Mouse (Mus musculus) frontal cortex, postnatal 25 days (tissue): ENCODE data around the gene Smc3.

ENCODE experiments used
- DNase-seq, 2 experiments: peaks; one replicate each; pipeline ENCODE4 v3.0.0; 2022; ENCODE audit warnings: low spot score in 2 of 2

The Smc3 gene

DNA sequence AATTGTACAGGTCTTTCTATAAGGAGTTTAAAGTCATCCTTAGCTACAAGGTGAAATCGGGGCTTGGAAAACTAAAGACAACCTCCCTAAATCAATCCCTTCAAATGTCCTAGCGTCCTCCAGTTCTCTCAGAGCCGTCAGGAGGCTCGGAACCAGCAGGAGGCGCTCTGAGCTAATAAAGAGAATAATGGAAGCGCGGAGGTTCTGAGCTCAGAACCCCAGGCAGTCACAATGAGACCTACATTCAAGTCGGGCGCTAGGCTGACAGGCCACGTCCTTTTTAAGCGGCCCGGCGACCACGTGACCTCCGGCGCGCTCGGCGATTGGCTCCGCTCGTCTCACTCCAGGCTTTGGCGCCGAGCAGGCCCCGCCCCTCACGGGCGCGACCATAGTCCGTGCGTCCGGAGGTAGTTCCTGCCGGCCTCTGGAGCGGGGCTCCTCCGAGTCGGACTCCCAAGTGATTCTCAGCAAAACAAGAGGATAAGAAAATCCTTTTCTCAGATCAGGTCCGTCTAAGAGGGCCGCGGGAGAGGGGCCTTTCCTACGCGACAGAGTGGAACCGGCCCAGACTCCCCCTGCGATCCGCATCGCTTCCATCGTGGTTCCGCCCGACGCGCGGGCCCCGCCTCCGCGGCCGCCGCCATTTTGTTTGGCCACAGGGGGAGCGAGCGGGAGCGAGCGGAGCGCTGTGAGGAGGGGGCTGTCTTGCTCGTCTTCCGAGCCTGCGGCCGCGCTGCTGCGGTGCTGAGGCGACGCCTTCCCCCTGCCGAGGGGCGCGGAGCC, at the start of gene Smc3:
Gene Smc3 (plus strand): TSS at position 642 of the 783 bp plus-strand sequence.
- DNase-seq, result peak; percentile 99 to 100

DNA sequence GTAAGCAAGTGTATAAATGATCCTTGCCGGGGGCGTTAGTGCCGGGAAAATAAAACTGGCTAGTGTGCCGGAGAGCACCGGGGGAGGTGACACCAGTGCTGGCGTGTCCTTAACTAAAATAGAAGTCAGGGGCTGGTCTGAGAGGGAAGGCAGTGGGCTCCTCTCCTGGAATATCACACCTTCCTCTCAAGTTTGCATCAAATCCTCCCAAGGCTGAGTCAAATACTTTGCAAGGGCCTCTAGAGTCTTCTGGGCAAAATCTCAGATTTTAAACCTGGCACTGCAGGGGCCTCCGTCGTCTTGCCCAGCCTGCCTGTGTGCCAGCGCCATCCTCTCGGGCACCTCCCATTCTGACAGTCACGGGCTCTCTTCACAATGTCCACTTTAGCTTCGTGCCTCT, 49.2 kb upstream of the Smc3 start:
- no peak for DNase-seq

DNA sequence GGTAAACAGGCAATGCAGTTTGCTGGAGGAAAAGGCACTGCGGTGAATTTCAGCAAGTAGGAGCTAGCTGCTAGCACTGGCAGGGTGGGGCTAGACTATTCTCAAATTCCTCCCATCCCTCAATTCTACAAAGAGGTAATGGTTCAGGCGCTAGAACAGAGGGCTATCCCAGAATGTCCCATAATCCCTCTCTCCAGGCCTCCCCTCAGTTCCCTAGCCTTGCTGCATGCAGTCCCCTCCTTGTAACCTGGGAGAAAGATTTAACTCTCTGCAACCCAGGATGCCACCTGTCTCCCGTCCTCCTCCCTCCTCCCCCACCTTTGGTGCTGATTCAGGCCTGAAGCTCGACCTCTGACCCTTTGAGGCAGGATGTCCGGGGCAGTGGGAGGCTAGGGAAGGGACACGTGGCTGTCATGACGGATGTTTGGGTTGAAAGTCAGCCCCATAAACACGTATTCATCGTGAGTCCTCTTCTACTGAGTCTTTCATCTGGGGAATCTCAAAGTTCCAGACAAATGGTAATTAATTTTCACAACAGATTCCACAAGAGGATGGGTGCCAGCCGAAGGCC, 47.9 kb upstream of the Smc3 start:
- no peak for DNase-seq

DNA sequence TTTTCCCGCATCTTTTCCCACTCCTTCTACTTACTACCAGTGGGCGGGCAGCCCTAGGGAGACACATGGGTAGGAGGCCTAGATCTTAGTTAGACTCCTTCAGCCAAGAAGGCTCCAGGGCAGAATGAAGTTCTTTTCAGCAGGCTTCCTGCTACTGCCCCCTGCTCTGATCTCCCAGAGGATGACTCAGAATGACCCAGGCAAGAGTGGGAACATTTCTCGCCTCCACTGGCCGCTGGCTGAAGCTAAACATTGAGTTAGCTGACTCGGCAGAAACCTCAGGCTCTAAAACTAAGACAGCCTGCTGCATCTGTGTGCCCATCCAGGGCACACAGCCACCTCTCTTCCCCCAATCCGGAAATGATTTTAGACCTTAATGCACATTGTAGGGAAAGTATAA, 47.4 kb upstream of the Smc3 start:
- DNase-seq, result no peak

DNA sequence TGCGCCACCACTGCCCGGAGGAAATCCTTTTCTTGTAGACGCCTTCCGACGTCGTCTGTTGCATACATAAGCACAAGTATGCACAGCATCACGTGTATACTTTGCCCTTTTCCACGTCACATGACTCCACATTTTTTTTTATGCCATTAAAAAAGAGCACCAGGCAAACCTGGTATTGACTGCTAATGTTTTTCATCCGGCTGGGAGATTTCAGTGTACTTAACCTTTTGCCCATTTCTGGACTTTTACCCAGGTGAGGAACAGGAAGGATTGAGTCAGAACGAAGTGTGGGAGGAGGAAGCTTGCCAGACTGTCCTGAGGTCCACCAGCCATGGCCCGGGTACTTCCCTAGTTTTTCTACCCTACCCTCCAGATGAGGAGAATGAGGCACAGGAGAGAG, 45.8 kb upstream of the Smc3 start:
- no peak for DNase-seq

DNA sequence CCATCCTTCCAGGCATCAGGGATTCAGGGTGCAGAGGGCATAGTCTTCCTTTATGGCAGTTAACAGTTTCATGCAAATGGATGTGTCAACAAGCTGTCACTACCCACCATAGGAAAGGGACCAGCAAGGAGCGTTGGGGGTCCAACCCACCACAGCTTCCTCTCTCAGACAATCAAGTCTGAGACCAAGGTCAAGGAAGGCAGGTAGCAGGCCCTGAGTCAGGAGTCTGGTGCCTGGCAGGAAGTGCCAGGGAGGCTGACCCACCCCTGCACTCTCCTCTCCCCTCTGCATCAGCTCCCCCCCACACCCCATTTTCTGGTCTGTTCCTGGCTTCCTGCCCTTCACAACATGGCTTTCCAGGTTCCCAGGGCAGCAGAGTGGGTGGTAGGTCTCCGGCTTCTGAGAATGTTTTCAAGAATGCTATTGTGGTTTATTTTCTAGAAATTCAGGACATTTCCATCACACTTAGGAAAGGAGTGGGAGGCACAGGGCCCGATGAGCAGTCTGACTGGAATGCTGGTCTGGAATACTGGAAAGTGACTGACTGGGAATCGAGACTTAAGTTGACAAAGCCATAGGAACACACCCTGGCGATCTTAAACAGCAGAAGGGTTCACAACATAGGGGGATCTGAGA, 45.1 kb upstream of the Smc3 start:
- DNase-seq, result no peak

DNA sequence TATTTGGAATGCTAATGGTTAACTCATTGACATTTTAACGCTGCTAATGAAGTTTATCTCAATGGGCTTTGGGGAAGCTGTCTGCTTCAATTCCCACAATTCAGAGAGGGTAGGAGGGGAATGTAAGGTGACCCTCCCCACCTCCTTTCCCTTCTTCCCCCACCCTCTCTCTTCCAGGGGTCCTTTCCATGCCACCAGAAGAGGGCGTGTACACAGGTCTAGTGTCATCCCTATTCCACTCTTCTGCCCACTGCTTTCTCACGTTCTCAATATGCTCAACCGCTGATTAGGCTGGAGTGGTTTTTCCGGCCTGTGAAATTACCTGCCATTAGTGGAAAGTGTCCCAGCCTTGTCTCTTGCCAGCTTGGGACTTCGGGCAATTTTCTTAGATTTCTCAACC, 43.4 kb upstream of the Smc3 start:
- no peak for DNase-seq

DNA sequence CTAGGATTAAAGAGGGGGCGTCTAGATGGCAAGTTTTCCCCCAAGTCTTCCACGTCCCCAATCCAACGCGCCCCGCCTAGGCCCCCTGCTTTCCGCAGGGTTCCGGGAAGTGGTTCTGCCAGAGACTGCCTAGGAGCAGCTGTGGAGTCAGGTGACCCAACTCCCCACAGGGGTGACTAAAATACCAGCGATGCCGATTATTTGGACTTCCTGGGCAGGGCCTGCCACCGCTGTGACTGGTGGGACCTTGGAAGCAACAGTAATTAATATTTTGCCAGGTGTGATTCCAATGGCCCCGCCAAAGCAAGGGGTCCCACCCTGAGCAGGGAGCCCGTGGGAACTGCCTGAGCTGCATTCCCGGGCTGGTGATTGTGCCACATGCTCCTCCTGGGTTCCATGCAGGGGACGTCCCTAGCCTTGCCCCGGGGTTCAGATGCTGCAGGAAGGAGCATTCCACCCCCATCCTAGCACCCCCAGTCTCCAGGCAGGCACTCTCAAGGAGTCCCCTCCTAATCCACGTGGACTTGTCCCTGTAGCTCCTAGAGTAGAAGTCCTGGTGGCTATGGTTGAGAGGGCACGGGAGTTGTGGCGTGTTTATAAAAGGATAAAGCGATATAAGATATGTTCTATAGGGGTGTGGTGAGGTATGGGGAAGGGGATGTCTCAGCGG, 42.8 kb upstream of the Smc3 start:
- no peak for DNase-seq

DNA sequence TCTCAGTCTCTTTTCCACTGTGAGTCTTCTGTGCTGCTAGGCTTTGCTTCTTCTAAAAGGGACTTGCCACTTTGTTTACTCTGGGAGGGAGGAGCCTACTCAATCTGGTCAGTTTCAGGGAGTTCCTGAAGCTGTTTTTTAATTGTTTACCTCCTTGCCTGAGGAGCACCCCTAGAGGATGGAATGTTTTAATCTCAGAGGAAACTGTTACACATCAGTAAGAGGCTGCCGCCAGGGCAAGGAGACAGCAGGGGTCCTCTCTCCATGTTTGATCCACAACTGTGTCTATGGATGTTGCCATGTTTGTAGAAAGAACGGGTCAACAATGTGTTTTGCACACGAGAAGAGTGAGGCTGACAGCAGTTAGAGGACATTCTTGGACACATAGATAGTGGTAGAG, 39.8 kb upstream of the Smc3 start:
- DNase-seq, result no peak

DNA sequence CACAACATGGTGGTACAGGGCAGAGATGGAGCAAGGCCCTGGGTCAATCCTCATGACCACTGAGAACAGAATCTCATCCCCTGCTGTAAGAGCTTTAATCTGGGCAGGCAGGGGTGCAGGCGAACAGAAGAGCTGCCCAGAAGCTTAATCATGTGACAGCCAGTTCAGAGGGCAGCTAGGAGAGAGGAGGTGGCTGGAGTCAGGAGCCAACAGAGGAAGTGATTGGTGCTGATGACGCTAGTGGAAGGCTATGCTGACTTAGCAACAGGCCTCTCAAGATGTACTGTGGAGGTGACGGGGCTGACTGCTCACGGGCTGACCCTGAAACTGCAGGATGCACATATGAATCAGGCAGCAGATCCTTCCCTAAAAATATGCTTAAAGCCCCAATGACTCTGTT, 36.0 kb upstream of the Smc3 start:
- DNase-seq, result no peak

DNA sequence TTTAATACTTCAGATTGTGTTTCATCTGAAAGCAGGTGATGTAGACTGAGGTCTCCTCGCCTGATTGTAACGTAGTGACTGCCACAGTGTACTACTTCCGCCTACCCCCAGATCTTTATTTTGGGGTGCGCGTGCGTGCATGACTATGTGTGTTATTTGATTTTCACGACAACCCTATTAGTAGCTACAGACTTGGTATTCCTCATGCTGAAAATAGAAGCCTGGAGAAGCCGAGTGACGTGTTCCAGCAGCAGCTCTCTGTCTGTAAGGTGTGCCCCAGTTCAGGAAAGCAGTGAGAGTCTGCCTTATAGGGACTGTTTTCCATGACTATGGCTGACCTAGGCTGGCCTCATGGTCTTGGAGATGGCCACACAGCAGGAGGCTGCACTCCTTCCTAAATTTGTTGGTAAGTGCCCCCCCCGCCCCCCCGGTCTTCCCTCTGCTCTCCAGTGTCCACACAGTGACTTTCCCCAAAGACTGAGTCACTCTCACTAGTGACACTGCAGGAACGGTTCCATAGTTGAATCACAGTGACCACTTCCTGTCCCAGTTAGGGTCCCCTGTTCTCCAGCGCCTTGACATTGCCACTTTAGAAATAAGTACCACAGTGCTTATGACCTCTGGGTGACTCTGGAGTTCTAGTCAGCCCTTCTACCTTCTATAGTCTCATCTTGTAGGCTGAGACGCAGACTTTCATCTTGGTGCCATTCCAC, 34.5 kb upstream of the Smc3 start:
- no peak for DNase-seq

DNA sequence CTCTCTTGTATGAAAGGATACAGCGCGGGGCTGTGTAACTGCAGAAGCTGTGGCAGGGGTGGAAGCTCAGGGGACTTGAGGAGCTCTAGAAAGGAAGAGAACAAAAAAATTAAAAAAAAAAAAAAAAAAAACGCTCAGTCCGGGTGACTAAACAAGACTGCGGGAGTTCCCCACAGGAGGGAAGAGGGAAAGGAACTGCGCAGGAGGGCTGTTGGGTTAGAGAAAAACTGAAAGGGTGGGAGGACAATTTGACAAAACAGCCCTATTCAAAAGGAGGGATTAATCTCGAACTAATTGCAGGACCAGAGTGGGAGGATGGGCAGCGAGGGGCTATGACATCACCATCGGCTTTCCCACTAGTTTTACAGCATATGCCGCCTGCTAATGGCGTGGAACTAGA, 32.3 kb upstream of the Smc3 start:
- DNase-seq, result no peak

DNA sequence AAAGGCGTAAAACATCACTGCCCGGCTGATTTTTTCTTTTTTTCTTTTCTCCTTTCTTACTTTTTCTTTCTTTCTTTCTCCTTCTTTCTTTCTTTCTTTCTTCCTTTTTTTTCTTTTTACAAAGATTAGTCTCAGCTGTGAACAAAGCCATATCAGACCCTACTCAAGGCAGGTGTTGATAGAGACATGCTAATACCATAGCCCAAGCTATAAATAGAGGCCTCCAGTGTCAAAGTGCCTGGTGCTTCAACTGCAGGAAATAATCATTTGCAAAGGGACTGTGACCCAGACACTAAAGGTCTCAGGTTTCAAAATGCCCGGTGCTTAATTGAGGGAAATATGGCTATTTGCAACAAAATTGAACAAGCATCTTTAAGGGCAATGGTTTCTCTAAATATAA, 31.6 kb upstream of the Smc3 start:
- no peak for DNase-seq

DNA sequence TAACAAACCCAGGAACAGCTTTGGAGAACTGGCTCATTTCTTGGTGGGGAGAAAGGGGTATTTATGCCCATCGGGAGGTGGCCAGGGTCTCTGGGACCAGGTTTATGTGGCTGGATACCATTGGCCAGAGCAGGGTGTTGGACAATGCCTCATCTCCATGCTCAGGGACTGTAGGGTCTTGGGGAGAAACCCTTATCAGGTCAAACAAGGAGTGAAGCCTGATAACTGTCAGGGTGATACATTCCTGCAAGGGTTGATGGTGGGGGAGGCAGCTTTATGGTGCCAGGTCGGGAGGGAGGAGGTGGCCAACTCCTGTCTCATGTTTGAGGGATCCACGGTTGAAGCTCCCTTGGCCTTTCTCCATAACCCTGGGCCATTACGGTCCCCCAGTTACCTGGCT, 29.1 kb upstream of the Smc3 start:
- DNase-seq, result no peak

DNA sequence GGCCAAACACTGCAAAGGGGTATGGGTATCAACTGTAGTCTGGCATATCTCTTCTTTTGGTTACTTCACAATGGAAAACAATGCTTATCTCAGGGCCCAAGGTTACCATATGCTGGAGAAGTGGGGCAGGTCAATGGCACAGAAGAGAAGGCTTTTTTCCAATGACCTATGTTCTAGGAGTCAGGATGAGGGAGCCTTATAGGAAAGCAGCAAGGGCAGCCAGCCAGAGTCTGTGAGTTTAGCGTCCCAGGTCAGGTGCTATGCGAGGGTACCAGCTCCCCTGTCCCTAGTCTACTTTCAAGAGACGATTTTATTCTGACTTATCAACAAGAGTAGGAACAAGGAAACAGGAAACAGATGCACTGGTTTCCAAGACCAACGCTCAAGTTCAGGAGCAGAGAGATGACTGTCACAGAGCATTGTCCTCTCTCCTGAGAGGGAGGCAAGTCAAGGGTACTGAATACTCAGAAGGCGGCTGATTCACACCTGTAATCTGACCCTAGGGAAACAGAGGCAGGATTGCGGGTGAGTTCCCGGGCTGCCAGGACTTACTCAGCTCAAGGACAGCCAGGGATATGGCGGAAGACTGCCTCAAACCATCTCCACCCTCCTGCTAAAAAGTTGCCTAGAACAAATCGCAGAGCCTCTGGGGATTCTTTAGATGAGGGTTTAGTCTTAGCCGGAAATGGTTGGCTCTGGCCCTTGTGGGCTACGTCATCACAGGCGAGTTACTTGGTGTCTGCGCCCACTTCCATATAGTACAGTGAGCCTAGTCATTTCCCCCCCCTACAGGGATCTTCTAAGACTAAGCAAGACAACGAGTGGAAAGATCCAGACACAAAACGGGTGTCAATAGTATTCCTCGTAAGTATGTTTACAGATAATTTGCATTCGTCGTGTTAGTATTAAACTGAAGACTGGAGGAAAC, 28.4 kb upstream of the Smc3 start:
- no peak for DNase-seq

DNA sequence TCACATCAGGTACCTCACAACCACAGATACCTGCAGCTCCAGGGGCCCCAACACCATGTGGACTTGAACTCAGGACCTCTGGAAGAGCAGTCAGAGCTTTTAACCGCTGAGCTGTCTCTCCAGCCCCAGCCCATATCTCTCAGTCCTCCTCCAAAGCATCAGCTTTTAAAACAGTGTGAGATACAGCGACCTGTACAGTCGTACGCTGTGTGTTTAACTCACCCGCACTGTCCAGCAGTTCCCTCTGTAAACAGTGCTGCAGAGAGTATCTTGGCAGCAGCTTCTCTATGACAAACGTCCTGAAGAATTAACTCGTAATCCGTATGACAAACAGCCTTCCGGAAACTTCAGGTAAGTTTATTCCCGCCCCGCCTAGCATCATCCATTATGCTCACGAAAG, 27.6 kb upstream of the Smc3 start:
- DNase-seq, result no peak

DNA sequence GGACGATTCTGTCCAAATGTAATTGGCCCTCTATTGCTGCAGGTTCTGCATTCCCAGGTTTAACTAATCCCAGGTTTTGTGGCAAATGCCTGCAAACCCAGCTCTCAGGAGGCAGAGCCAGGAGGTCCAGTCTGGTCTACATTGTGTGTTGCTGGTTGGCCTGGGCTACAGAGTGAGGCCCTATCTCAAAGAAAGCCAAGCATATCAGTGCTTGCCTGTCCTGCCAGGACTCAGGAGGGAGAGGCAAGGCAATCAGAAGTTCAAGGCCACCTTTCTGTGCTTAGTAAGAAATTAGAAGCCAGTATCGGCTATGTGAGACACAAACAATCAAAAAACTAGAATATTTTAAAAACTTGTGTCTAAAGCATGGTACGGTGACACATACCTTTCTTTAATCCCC, 27.0 kb upstream of the Smc3 start:
- DNase-seq, result no peak

DNA sequence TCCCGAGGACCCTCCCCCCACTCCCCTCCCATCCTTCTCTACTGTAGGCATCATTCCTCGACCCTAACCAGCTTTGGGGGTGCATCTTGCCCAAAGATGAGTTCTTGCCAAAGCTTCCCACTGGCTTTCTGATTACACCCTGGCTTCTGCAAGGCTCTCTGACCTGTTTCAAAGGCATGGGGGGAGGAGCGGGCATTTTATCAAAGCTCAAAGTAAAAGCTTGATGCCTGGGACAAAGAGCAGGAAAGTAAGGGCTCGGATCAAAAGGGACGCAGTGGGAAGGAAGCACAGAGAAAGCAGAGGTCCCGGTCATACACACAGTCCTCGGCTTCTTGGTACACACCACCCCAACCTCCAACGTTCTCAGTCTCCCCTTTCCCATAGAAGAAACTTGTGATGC, 26.1 kb upstream of the Smc3 start:
- no peak for DNase-seq

DNA sequence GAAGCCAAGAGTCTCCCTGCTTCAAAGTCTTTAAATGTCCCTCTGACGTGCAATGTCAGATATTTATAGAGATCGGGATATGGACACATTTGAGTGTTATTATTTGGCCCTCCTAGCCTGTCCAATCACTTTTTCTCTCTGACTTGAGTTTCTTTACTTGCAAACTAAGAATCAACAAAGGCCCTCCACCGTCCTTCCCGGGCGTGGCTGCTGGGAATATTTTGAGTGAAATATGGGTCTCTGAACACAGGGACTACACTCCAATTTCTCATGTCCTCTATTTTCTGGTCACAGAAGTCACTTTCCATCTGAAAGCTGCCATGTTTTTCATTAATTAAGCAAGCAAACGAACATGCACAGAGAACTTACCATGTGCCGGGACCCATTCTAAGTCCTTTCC, 25.7 kb upstream of the Smc3 start:
- DNase-seq, result no peak

DNA sequence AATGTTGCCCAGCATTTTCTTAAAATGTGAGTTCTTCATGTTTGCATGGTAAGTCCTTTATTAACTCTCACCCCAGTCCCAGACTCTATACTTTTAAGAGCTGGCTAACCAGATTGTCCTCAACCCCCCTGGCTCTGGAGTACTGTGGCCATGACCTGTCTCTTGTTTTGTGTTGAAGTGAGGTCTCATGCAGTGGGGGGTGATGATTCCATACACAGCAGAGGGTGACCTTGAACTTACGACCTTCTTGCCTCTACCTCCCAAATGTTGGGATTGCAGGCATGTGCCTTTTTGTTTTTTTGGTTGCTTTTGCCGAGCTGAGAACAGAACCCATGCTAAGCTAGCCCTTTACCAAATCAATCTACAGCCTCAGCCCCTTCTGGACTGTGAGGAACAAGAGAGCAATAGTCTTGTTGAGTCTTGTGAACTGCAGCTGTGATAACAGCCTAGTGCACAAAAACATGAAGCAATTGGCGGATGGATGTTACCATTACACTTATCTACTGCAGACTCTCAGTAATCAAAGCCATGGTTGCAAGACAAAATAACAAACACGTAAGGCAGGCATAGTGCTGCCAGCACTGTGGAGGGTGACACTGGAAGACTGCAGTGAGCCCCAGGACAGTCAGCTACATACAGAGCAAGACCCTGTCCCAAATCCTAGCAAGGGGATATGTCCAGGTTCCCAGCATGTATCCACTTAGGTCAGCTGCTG, 24.7 kb upstream of the Smc3 start:
- DNase-seq, result no peak
